Mouse (Mus musculus) myocyte (in vitro differentiated cells): ENCODE results near the gene Nepro. TPM values are rescaled to one million over a fixed set of nuclear protein-coding genes. Genes with fewer than 3 reads are reported as not detected.

Experiments used
- H3K27me3 ChIP-seq: one replicate; pipeline ENCODE4 v1.6.1; 2011; ENCODE audit not compliant: control insufficient read depth, insufficient read depth, insufficient read length
- H3K36me3 ChIP-seq: one replicate; pipeline ENCODE4 v1.6.1; 2011; ENCODE audit not compliant: control insufficient read depth, insufficient read depth
- H3K4me2 ChIP-seq: one replicate; pipeline ENCODE4 v1.6.1; 2011; ENCODE audit warnings: low read depth, control low read depth
- H3K4me3 ChIP-seq: one replicate; pipeline ENCODE4 v1.5.1; 2011; ENCODE audit warnings: mild to moderate bottlenecking, control low read depth, moderate library complexity
- H3K79me2 ChIP-seq: one replicate; pipeline ENCODE4 v1.6.1; 2011; ENCODE audit not compliant: control insufficient read depth, insufficient read depth
- H3ac ChIP-seq: one replicate; pipeline ENCODE4 v1.6.1; 2011; ENCODE audit not compliant: control insufficient read depth, insufficient read length
- CEBPB ChIP-seq: IDR thresholded peaks from 2 replicates; pipeline ENCODE4 v1.6.1; 2011; ENCODE audit warnings: mild to moderate bottlenecking, moderate library complexity; ENCODE audit not compliant: poor library complexity, insufficient read depth, severe bottlenecking
- E2F4 ChIP-seq: IDR thresholded peaks from one replicate; pipeline ENCODE4 v1.6.1; 2011; ENCODE audit warnings: mild to moderate bottlenecking, control low read depth, moderate library complexity; ENCODE audit not compliant: insufficient read depth
- MAX ChIP-seq: IDR thresholded peaks from one replicate; pipeline ENCODE4 v1.6.1; 2011; ENCODE audit warnings: low read depth, mild to moderate bottlenecking, control low read depth
- MYOD1 ChIP-seq, 3 experiments: IDR thresholded peaks; one replicate each; pipeline ENCODE4 v1.6.1; 2011; ENCODE audit warnings: control low read depth in 2 of 3, low read depth in 2 of 3, mild to moderate bottlenecking in 2 of 3, moderate library complexity in 1 of 3; ENCODE audit not compliant: insufficient read length in 2 of 3, control insufficient read depth in 1 of 3
- MYOG ChIP-seq, 3 experiments: IDR thresholded peaks; one replicate each; pipeline ENCODE4 v1.6.1; 2011; ENCODE audit warnings: control low read depth in 2 of 3, low read depth in 2 of 3, mild to moderate bottlenecking in 2 of 3; ENCODE audit not compliant: insufficient read length in 2 of 3, control insufficient read depth in 1 of 3, insufficient read depth in 1 of 3
- POLR2A ChIP-seq: IDR thresholded peaks from one replicate; pipeline ENCODE4 v1.6.1; 2011; ENCODE audit warnings: low read depth, mild to moderate bottlenecking, control low read depth, moderate library complexity; ENCODE audit not compliant: insufficient read length
- POLR2AphosphoS2 ChIP-seq: IDR thresholded peaks from one replicate; pipeline ENCODE4 v1.6.1; 2011; ENCODE audit warnings: low read depth, control low read depth; ENCODE audit not compliant: insufficient read length
- REST ChIP-seq: IDR thresholded peaks from one replicate; pipeline ENCODE4 v1.6.1; 2011; ENCODE audit warnings: mild to moderate bottlenecking, control low read depth, moderate library complexity; ENCODE audit not compliant: insufficient read depth, insufficient read length
- SRF ChIP-seq: IDR thresholded peaks from one replicate; pipeline ENCODE4 v1.6.1; 2011; ENCODE audit warnings: low read depth; ENCODE audit not compliant: control insufficient read depth, insufficient read length
- TCF12 ChIP-seq: IDR thresholded peaks from one replicate; pipeline ENCODE4 v1.6.1; 2011; ENCODE audit warnings: mild to moderate bottlenecking, control low read depth; ENCODE audit not compliant: poor library complexity, insufficient read depth, severe bottlenecking
- TCF3 ChIP-seq: IDR thresholded peaks from one replicate; pipeline ENCODE4 v1.6.1; 2011; ENCODE audit warnings: low read depth, control low read depth; ENCODE audit not compliant: insufficient read length
- USF1 ChIP-seq: IDR thresholded peaks from one replicate; pipeline ENCODE4 v1.6.1; 2011; ENCODE audit warnings: low read depth, mild to moderate bottlenecking, control low read depth, moderate library complexity
- polyA plus RNA-seq: library from polyadenylated mRNA; unstranded; fragments of >200 nt; fragmentation: generic; extraction: Trizol; gene quantifications from one replicate; pipeline ENCODE4 v1.2.1, GENCODE M21; 2012; ENCODE audit warnings: missing spikeins

The Nepro gene
- polyA plus RNA-seq, 1 experiment, result 6.8 TPM

GRCm38 (mm10) chr16:44717838-44718237, 6.3 kb upstream of the Nepro start:
- H3K27me3 ChIP-seq, result no peaks in the 10 kb centered on the region
- H3K4me2 ChIP-seq, result no peak overlapping the region
- H3K4me3 ChIP-seq, result no peak overlapping the region
- no peaks in the 10 kb centered on the region for H3K79me2 ChIP-seq
- TF ChIP-seq TCF12 (no peak), POLR2AphosphoS2 (no peak), TCF3 (no peak), POLR2A (no peak), REST (no peak), MAX (no peak), USF1 (no peak), SRF (no peak), MYOG (IDR thresholded peaks at IDR 0.05; ENCODE audit: control insufficient read depth in 1 of 3, insufficient read depth in 1 of 3, insufficient read length in 2 of 3, low read depth in 2 of 3) (no peak), E2F4 (no peak), MYOD1 (IDR thresholded peaks at IDR 0.05; ENCODE audit: control insufficient read depth in 1 of 3, insufficient read length in 2 of 3, low read depth in 2 of 3) (no peak), CEBPB (no peak)
- H3ac ChIP-seq, result no peak overlapping the region
- peaks cover 3% of the 10 kb centered on the region for H3K36me3 ChIP-seq

GRCm38 (mm10) chr16:44719349-44719748, 4.8 kb upstream of the Nepro start:
- TF ChIP-seq MAX (no peak), POLR2A (no peak), POLR2AphosphoS2 (no peak), E2F4 (no peak), TCF12 (no peak)
- Histone ChIP-seq H3K4me2 (no peak overlapping the region), H3K36me3 (peaks cover 3% of the 10 kb centered on the region), H3ac (no peak overlapping the region), H3K27me3 (no peaks in the 10 kb centered on the region), H3K4me3 (no peak overlapping the region), H3K79me2 (peaks cover 8% of the 10 kb centered on the region)

- H3K36me3 ChIP-seq, result peaks cover 3% of the 10 kb centered on the region
- H3K4me2 ChIP-seq, result no peak overlapping the region
- peaks cover 18% of the 10 kb centered on the region for H3K79me2 ChIP-seq
- H3K27me3 ChIP-seq, result no peaks in the 10 kb centered on the region
- H3ac ChIP-seq, result no peak overlapping the region
- TF ChIP-seq USF1 (no peak), TCF12 (no peak)
- no peak overlapping the region for H3K4me3 ChIP-seq
These were observed 3.6 kb upstream of the Nepro start for GRCm38 (mm10) chr16:44720518-44720917.

GRCm38 (mm10) chr16:44722666-44723065, 1.4 kb upstream of the Nepro start:
- H3K4me2 ChIP-seq, result peak overlapping the region; percentile 96
- no peak overlapping the region for H3K4me3 ChIP-seq
- no peak for TF ChIP-seq TCF3
- TF ChIP-seq MYOG (IDR thresholded peaks at IDR 0.05; ENCODE audit: control insufficient read depth in 1 of 3, insufficient read depth in 1 of 3, insufficient read length in 2 of 3, low read depth in 2 of 3), result no peak
- TF ChIP-seq USF1, result no peak
- no peak for TF ChIP-seq MAX
- TF ChIP-seq REST, result no peak
- peaks cover 39% of the 10 kb centered on the region for H3K79me2 ChIP-seq
- H3K27me3 ChIP-seq, result no peaks in the 10 kb centered on the region
- peaks cover 3% of the 10 kb centered on the region for H3K36me3 ChIP-seq
- H3ac ChIP-seq, result no peak overlapping the region

GRCm38 (mm10) chr16:44724847-44725246, 746 bp downstream of the Nepro start:
- H3K79me2 ChIP-seq, result peaks cover 57% of the 10 kb centered on the region
- H3K27me3 ChIP-seq, result no peaks in the 10 kb centered on the region
- peak overlapping the region; percentile 78 for H3K4me3 ChIP-seq
- TF ChIP-seq SRF (no peak), REST (no peak), USF1 (no peak), E2F4 (peak; percentile 87), POLR2A (no peak)
- H3ac ChIP-seq, result peak overlapping the region; percentile 93
- peaks cover 9% of the 10 kb centered on the region for H3K36me3 ChIP-seq
- H3K4me2 ChIP-seq, result peak overlapping the region; percentile 99

- H3ac ChIP-seq, result peak overlapping the region; percentile 93
- H3K4me3 ChIP-seq, result peak overlapping the region; percentile 78
- H3K36me3 ChIP-seq, result peaks cover 15% of the 10 kb centered on the region
- TF ChIP-seq TCF3 (no peak), POLR2AphosphoS2 (no peak), CEBPB (0 out of 2 replicates have a peak, but pooled peaks have one; percentile 14)
- H3K4me2 ChIP-seq, result peak overlapping the region; percentile 99
- H3K27me3 ChIP-seq, result no peaks in the 10 kb centered on the region
- peaks cover 57% of the 10 kb centered on the region for H3K79me2 ChIP-seq
These were observed 1.5 kb downstream of the Nepro start for GRCm38 (mm10) chr16:44725286-44726223.
